Mouse (Mus musculus) mesoderm, embryonic 11.5 days (tissue): Measurements from ENCODE around the gene Sapcd1.

ENCODE experiments used
- DNase-seq: peaks from one replicate; pipeline ENCODE4 v3.0.0-alpha.2; 2012; ENCODE audit warnings: low read depth, low spot score

Gene Sapcd1

DNA sequence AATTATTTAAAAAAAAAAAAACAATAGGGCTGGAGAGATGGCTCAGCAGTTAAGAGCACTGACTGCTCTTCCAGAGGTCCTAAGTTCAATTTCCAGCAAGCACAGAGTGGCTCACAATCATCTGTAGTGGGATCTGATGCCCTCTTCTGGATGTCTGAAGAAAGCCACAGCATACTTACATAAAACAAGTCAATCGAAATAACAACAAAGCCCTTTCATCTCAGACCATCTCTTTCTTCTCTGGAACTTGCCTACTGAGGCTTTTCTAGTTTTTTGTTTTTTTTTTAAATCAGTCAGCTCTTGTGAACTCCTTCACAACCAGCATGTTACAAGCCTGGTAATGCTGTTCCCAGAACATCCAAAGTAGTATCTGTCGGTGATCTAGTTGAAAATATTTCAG, 47.2 kb downstream of the Sapcd1 start:
- DNase-seq: peak; percentile 66

DNA sequence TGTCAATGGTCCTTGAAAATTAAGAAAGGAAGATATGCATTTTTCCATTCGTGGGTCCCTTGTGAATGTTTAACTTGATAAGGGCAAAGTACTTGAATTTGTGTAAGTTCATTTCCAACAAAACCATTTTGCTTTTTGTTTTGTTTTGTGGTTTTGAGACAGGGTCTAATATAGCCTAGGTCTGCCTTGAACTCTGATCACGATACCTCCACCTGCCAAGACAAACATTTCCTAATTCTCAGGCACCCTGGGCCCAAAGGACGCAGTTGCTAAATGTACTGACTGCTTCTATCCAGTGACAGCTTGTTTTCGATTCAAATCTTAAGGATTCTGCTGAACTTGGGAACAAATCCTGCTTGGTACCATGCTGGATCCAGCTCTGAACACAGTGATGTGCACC, 48.2 kb downstream of the Sapcd1 start:
- DNase-seq: no peak

DNA sequence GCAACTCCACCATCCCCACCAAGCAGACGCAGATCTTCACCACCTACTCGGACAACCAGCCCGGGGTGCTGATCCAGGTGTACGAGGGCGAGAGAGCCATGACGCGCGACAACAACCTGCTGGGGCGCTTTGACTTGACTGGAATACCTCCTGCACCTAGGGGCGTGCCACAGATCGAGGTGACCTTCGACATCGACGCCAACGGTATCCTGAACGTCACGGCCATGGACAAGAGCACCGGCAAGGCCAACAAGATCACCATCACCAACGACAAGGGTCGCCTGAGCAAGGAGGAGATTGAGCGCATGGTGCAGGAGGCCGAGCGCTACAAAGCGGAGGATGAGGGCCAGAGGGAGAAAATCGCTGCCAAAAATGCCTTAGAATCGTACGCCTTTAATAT, 49.6 kb downstream of the Sapcd1 start:
- no peak for DNase-seq

GRCm38 (mm10) chr17:34977000-34977399, 50.8 kb downstream of the Sapcd1 start:
- no peak for DNase-seq
